ENCODE assay signal across 24 mouse cellular contexts in the genomic region with DNA sequence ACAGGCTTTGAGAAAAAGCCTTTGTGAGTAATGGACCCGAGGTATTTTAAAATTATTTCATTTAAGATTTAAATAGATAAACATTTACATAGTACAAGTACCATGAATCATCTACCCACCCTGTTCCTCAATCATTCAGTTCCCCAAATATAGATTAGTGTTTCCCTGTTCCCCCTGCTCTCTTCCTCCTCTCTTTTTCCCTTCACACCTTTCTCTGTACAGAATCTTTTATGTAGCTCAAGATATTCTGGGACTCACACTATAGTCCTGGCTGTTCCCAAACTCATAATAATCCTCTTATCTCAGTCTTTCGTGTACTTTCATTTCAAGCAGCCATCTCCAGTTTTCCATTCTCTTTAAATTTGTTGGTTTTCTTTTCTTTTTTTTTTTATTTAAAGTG. TPM values are rescaled to one million over a fixed set of nuclear protein-coding genes. Genes with fewer than 3 reads are reported as not detected.
"Had no signal": no experiment of that assay in that cellular context is flagged by ENCODE, and none has a peak within 500 bp of the region (broad histone marks: within the 10 kb centered on the region; RNA-seq: fewer than 3 reads in every experiment).

No protein-coding gene starts in this region.

- ATAC-seq: forebrain, embryonic 13.5 days; forebrain, embryonic 14.5 days; forebrain, embryonic 15.5 days; forebrain, embryonic 16.5 days; forebrain, postnatal 0 days had no signal

- DNase-seq: cerebellum, adult 2 months; cerebellum, adult 8-10 months; cerebellum, adult 9-10 months; cerebellum, adult 9-11 months; cerebellum, postnatal 10 days; cerebellum, postnatal 14 days; cerebellum, postnatal 25 days; cerebellum, postnatal 36 days; forebrain, postnatal 0 days; gastrocnemius, adult 2 months; gastrocnemius, postnatal 10 days; gastrocnemius, postnatal 14 days; gastrocnemius, postnatal 25 days; gastrocnemius, postnatal 36 days; heart, adult 11 months; heart, adult 18-20 months; heart, adult 2 months had no signal

RNA-seq across cellular contexts. Expression of a gene that starts 4.3 kb away (rescaled TPM):
- total RNA-seq: common myeloid progenitor, adult 5-6 weeks; gastrocnemius, adult 18-20 months; gastrocnemius, adult 2 months; gastrocnemius, postnatal 10 days; gastrocnemius, postnatal 14 days; gastrocnemius, postnatal 25 days; gastrocnemius, postnatal 36 days; granulocyte monocyte progenitor cell, adult 5-6 weeks; heart, adult 2 months had no signal
